Mouse (Mus musculus) mature B cell (primary cell): ENCODE measurements at regions not wholly inside any gene's neighbourhood (a gene's known extent, or its start where the extent isn't known, plus 50 kb on each side); places are given as distances from the start of the nearest gene placed in this dataset.

Experiments used
- in situ Hi-C: fragments of 300-500 bp; cut with MboI; formaldehyde crosslinking; loops from 2 replicates; pipeline ENCODE4 v1.14.3; 2019

DNA sequence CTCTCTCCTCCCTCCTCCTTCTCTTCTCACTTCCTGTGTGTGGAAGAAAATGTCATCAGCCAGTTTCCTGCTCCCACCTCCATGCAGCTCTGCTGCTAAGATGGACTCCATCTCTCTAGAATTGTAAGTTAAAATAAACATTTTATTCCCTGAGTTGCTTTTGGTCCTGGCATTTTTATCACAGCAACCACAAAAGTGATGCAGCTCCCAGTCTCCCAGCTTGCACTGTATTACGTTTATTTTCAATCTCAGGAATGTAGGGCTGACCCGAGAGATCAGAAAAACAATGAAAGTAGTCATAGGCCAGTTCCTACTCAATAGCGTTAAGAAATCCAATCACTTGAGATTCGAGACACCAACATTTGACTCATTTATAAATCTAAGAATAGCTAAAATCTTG lies 106.0 kb upstream of the 1700056E22Rik start:
- in situ Hi-C loops: no loop called here

- in situ Hi-C loops: no loop called here
Measured at GRCm38 (mm10) chr1:184138661-184139060, 104.6 kb upstream of the 1700056E22Rik start.

GRCm38 (mm10) chr1:184130897-184131296 lies 96.8 kb upstream of the 1700056E22Rik start:
- in situ Hi-C loops: no loop called here

- in situ Hi-C loops: no loop called here
Measured at GRCm38 (mm10) chr1:184127321-184127720, 93.2 kb upstream of the 1700056E22Rik start.

GRCm38 (mm10) chr1:184126909-184127308 lies 92.8 kb upstream of the 1700056E22Rik start:
- in situ Hi-C loops: no loop called here
